Mouse (Mus musculus) stomach, embryonic 15.5 days (tissue): ENCODE data around the gene Defb13. TPM values are rescaled to one million over a fixed set of nuclear protein-coding genes. Genes with fewer than 3 reads are reported as not detected.
"Not testable (repeated sequence)": the region's sequence is repeated elsewhere in the genome, so short reads cannot be mapped to it uniquely, and the experiment has no call there.

Experiments
- ATAC-seq: fragments of 200-750 bp; cut with Nextera tagmentation; 2 replicates; pipeline ENCODE4 v1.8.0; 2017; ENCODE audit warnings: low read depth, moderate number of reproducible peaks, moderate TSS enrichment; ENCODE audit not compliant: insufficient read depth, low FRiP score
- H3K27ac ChIP-seq: fragments of 300-500 bp; sonication (generic); 2 replicates; pipeline ENCODE4 v1.5.1; 2015; ENCODE audit warnings: mild to moderate bottlenecking, inconsistent platforms
- H3K27me3 ChIP-seq: fragments of 300-500 bp; sonication (generic); replicated peaks from 2 replicates; pipeline ENCODE4 v1.6.1; 2015; ENCODE audit warnings: inconsistent platforms
- H3K36me3 ChIP-seq: fragments of 300-500 bp; sonication (generic); 2 replicates; pipeline ENCODE4 v1.6.1; 2015; ENCODE audit warnings: inconsistent platforms
- H3K4me1 ChIP-seq: fragments of 300-500 bp; sonication (generic); 2 replicates; pipeline ENCODE4 v1.6.1; 2015; ENCODE audit warnings: inconsistent platforms
- H3K4me2 ChIP-seq: fragments of 300-500 bp; sonication (generic); 2 replicates; pipeline ENCODE4 v1.6.1; 2015; ENCODE audit warnings: mild to moderate bottlenecking, inconsistent platforms
- H3K4me3 ChIP-seq: fragments of 300-500 bp; sonication (generic); replicated peaks from 2 replicates; pipeline ENCODE4 v1.5.1; 2015; ENCODE audit warnings: inconsistent platforms
- H3K9ac ChIP-seq: fragments of 300-500 bp; sonication (generic); 2 replicates; pipeline ENCODE4 v1.6.1; 2015; ENCODE audit warnings: inconsistent platforms
- H3K9me3 ChIP-seq: fragments of 300-500 bp; sonication (generic); 2 replicates; pipeline ENCODE4 v1.6.1; 2016; ENCODE audit warnings: inconsistent platforms
- WGBS: fragments of 180-500 bp; shearing (Covaris S2); methylation state at CpG from one replicate; pipeline ENCODE4 v1.1.7; 2015; 5-methylcytosine and 5-hydroxymethylcytosine counted together
- polyA plus RNA-seq: library from polyadenylated mRNA; unstranded; fragments of >200 nt; fragmentation: Nextera tagmentation; extraction: Ambion mirVana; gene quantifications from 2 replicates; pipeline ENCODE4 v1.2.1, GENCODE M21; 2015

Gene Defb13
- polyA plus RNA-seq = not detected in 2 replicates

DNA sequence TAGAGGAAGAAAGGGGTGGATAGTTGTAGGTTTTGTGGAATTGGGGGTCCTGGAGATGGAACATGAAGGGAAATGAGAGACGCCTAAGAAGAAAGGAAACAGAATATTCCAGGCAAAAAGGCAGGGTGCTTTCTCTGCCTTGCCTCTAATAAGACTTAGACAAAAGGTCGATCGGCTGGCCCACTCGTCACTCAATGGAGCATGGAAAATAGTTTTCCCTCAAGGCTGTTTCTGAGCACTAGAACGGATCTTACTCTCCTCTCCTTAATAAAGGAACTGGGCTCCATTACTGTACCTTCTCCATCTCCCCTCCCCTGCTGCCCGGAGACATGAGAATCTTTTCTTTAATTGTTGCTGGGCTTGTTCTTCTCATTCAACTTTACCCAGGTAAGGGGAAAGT, at the start of gene Defb13:
Gene Defb13 (plus strand): TSS at position 301 of the 400 bp plus-strand sequence.
- ATAC-seq = no peak
- Histone ChIP-seq H3K4me2 (no peak within 1 kb of the TSS), H3K9me3 (no peaks in the 10 kb centered on the region), H3K9ac (no peak within 1 kb of the TSS), H3K27ac (no peak within 1 kb of the TSS), H3K27me3 (no peaks in the 10 kb centered on the region), H3K4me1 (no peaks in the 10 kb centered on the region), H3K4me3 (no peak within 1 kb of the TSS), H3K36me3 (no peaks in the 10 kb centered on the region)
- 82% methylated on average over 6 of the region's 6 CpGs for WGBS

DNA sequence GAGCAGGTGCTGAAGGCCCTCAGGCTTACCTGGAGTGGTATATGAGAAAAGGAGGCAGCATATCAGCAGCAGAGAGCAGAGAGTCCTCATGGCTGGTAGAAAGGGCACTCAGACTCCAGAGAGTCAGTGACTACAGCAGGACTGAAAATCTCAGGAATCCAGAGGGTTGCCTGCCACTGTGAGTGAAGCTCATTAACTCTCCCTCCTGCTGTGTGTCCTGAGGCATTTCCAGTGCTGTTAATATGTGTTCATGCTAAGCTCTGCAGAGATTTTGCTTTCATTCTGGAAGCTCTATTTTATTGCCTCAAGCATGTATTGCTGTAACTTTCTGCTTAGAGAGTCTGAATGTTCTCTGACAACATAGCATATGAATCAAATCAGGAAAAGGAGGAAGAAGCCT, 40.3 kb upstream of the Defb13 start, which contains the start of gene Defb11:
Gene Defb11 (minus strand): TSS at position 123 of the 400 bp plus-strand sequence.
- ATAC-seq, H3K27ac ChIP-seq, H3K4me1 ChIP-seq, H3K9ac ChIP-seq, H3K36me3 ChIP-seq, H3K9me3 ChIP-seq, H3K4me3 ChIP-seq, H3K27me3 ChIP-seq, H3K4me2 ChIP-seq: not testable (repeated sequence)

DNA sequence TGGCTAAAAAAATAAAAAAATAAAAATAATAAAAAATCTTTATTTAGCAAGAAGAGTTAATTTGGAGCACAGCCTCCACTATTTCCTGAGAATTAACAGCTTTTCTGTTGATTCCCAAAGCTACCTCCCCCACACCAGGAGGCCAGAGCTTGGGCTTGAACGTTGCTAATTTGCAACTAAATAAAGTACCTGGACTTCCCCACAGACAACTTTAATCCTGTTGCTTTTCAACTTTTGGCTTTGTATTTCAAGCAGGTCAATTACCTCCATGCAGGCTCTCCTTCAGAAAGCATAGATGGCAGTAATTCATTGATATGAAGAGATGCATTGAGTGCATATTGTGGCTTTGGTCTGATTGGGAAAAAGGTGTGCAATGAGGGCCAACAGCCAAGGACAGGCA, 34.6 kb upstream of the Defb13 start:
- Histone ChIP-seq H3K9ac (no peak overlapping the region), H3K4me2 (no peak overlapping the region), H3K4me3 (no peak overlapping the region), H3K9me3 (no peaks in the 10 kb centered on the region), H3K27ac (no peak overlapping the region), H3K36me3 (no peaks in the 10 kb centered on the region), H3K27me3 (no peaks in the 10 kb centered on the region), H3K4me1 (no peaks in the 10 kb centered on the region)
- no peak for ATAC-seq
- WGBS = 12% methylated on average over 1 of the region's 1 CpGs

DNA sequence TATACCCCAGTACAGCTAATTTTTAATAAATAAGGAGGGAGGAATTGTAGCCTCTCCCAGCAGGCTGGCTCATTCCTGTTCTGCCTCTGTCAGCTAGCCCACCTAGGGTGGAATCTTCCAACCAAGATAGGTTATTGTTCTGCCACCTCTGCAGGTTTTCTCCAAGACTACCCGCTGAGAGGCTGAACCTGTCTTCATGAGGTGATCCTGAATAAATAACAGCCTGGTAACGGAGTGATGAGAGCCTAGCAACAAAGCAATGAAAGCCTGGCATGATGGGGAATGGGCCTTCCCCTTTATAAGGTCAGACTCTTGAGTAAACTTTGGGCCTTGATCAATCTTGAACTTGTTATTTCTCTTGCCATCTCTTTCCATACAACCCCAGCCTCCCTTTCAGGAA, 34.0 kb upstream of the Defb13 start:
- 24% methylated on average over 2 of the region's 2 CpGs for WGBS
- Histone ChIP-seq H3K9me3 (no peaks in the 10 kb centered on the region), H3K4me2 (no peak overlapping the region), H3K4me3 (no peak overlapping the region), H3K4me1 (no peaks in the 10 kb centered on the region), H3K9ac (no peak overlapping the region), H3K27me3 (no peaks in the 10 kb centered on the region), H3K36me3 (no peaks in the 10 kb centered on the region), H3K27ac (no peak overlapping the region)
- no peak for ATAC-seq

DNA sequence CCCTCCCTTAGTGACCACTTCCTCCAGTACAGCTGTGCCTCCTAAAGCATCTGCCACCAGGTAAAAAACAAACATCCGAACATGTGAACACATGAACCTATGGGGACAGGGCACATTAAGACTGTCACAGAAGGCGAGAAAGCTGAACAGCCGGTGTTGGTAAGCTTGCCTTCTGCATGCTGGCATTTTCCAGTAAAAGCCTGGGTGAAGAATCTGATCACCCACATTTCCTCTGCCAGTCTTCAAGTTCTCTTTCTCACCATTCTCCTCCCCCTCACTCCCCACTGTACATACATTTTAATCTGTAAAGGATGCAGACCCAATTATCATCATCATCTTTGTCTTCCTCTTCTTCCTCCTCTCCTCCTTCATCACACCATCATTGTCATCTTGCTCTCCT, 30.9 kb upstream of the Defb13 start:
- Histone ChIP-seq H3K4me2 (no peak overlapping the region), H3K9ac (no peak overlapping the region), H3K27me3 (no peaks in the 10 kb centered on the region), H3K36me3 (no peaks in the 10 kb centered on the region), H3K4me1 (no peaks in the 10 kb centered on the region), H3K27ac (no peak overlapping the region), H3K9me3 (no peaks in the 10 kb centered on the region), H3K4me3 (no peak overlapping the region)
- 82% methylated on average over 3 of the region's 3 CpGs for WGBS
- no peak for ATAC-seq

DNA sequence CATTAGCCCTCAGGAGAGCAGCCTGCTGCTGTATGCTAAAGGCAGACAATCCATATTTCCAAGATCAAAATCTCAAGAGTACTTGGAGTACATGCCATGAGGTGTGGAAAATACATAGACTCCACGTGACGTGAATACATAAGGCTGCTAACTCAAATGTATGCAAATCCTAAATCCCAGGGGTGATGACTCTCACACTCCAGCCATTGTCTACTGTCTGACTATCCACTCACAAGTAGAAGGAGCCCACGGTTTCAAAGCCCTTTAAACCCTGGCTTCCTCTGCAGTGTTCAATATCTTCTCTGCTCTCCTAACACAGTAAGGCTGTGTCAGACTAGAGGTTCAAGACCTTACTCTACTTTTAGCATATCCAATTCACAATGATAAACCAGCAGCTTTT, 15.8 kb upstream of the Defb13 start:
- not testable (repeated sequence) for H3K27me3 ChIP-seq, H3K4me3 ChIP-seq, H3K4me2 ChIP-seq, H3K9ac ChIP-seq, H3K27ac ChIP-seq, ATAC-seq, H3K4me1 ChIP-seq, H3K9me3 ChIP-seq, H3K36me3 ChIP-seq
- WGBS = 74% methylated on average over 3 of the region's 3 CpGs

DNA sequence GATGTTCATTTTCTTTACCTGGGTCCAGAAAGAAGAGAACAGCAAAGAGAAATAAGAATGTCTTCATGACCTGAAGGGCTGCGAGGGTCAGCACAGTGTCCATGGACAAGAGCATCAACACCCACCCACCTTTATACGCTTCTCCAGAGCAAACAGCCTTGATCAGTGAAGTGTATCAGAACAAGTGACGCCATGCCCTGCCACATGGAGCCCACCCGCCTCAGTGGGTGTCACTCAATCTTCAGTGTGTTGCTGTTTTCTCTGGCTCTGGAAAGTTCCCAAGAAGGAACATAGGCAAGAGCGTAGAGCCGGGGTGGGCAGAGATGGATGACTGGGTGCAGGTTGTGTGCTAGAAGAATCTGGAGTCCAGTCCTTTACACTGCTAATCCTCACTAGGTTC, 14.0 kb upstream of the Defb13 start, which contains the start of gene Defb15:
Gene Defb15 (minus strand): TSS at position 101 of the 400 bp plus-strand sequence.
- no peaks in the 10 kb centered on the region for H3K4me1 ChIP-seq
- H3K27me3 ChIP-seq = no peaks in the 10 kb centered on the region
- H3K4me2 ChIP-seq = no peak within 1 kb of the TSS
- WGBS = 90% methylated on average over 6 of the region's 6 CpGs
- ATAC-seq = no peak
- no peak within 1 kb of the TSS for H3K27ac ChIP-seq
- H3K9me3 ChIP-seq = no peaks in the 10 kb centered on the region
- no peaks in the 10 kb centered on the region for H3K36me3 ChIP-seq
- H3K4me3 ChIP-seq = no peak within 1 kb of the TSS
- no peak within 1 kb of the TSS for H3K9ac ChIP-seq

DNA sequence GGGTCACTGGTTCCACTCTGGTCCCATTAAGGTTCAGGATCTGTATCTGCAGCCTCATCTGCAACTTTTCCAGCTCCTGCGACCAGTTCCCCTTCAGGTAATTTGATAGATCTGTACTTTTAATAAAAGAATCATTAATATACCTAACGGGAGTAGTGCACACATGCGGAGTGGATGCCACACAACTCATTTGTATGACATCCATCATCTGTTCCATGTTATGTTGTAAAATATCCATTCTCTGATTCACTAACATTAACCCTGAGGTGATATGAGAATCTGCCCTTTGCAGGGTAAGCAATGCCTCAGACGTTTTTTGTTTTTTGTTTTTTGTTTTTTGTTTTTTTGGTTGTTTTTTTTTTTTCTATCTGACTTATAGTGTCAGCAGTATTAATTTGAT, 8.5 kb upstream of the Defb13 start, which contains the start of gene Defb35:
Gene Defb35 (plus strand): TSS at position 301 of the 400 bp plus-strand sequence.
- not testable (repeated sequence) for H3K27ac ChIP-seq, H3K4me3 ChIP-seq, H3K4me1 ChIP-seq, H3K4me2 ChIP-seq, H3K9ac ChIP-seq, H3K9me3 ChIP-seq, ATAC-seq, H3K36me3 ChIP-seq, H3K27me3 ChIP-seq
- 78% methylated on average over 4 of the region's 4 CpGs for WGBS

DNA sequence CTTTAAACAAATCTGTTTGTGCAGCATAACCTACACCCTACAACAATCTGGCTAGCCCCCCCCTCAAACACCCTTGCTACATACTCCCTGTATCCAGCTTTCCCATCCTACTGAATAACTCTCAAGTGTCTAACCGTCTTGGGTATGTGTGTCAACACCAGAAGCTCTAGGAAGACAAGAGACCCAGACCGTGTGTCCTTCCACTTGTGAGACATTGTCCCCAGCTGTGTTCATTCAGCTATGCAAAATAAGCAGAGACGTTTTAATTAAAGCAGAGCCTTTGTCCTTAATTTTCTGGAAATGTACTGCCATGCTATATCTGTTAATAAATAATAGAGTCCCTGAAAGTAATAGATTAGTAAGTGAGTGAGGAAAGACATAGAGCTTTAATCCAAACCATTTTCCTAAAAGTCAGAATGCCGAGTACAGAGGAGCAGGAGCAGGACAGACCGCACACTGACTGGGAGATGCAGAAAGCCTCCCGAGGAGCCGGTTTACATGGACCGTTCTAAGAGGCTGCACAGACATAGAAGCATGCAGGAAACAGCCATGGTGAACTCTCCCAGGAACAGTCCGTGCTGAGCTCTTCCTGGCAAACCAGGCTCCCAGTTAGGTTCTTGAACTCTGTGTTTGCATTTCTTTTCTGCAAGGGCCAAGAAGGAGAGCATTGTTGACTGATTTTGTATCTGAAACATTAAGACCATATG, 902 bp downstream of the Defb13 start:
- Histone ChIP-seq H3K9me3 (no peaks in the 10 kb centered on the region), H3K4me2 (no peak overlapping the region), H3K4me1 (no peaks in the 10 kb centered on the region), H3K4me3 (no peak overlapping the region), H3K36me3 (no peaks in the 10 kb centered on the region), H3K27me3 (no peaks in the 10 kb centered on the region), H3K9ac (no peak overlapping the region), H3K27ac (no peak overlapping the region)
- ATAC-seq = no peak
- WGBS = 67% methylated on average over 9 of the region's 9 CpGs

DNA sequence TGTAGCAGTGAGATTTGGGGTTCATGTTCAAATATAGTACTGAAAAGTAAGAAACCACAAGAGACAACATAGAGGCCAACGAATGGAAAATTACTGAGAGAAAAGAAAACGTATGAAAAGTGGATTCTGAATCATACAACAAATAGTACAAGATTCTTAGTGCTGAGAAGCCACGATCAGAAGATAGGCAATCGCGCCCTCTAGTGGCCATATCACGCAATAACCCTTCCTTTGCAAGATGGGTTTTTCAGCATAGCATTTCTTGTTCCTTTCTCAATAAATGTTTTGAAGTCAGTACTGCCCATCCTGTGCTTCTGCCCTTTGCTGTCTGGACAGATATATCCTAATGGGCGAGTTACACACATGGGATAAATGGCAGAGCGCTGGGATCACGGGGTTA, 8.8 kb downstream of the Defb13 start:
- WGBS = 7% methylated on average over 9 of the region's 9 CpGs
- Histone ChIP-seq H3K4me3 (no peak overlapping the region), H3K4me1 (no peaks in the 10 kb centered on the region)

DNA sequence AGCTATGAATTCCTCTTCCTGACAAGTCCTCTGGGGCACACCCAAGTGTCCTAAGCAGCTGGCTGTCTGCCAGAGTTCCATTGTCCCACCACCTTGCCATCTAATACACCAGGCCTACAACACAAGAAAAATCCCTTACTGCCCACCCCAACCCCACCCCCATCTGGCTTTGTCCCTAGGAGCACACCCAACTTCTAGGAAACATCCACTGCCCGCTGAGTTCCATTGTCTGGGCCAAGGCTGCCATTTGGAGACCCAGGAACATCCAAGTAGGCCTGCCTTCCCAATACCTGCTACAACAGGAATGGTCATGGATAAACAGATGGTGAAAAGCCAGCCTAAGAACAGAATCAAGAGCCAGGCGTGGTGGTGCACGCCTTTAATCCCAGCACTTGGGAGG, 9.8 kb downstream of the Defb13 start:
- ATAC-seq = no peak
- Histone ChIP-seq H3K4me1 (no peaks in the 10 kb centered on the region), H3K36me3 (no peaks in the 10 kb centered on the region), H3K27ac (no peak overlapping the region), H3K27me3 (no peaks in the 10 kb centered on the region), H3K4me2 (no peak overlapping the region), H3K9ac (no peak overlapping the region), H3K4me3 (no peak overlapping the region), H3K9me3 (no peaks in the 10 kb centered on the region)
- 81% methylated on average over 3 of the region's 3 CpGs for WGBS

More for the DNA sequence above, 8.8 kb downstream of the Defb13 start:
- Histone ChIP-seq H3K36me3 (no peaks in the 10 kb centered on the region), H3K9ac (no peak overlapping the region), H3K27ac (no peak overlapping the region), H3K4me2 (no peak overlapping the region), H3K27me3 (no peaks in the 10 kb centered on the region), H3K9me3 (no peaks in the 10 kb centered on the region)
- no peak for ATAC-seq

DNA sequence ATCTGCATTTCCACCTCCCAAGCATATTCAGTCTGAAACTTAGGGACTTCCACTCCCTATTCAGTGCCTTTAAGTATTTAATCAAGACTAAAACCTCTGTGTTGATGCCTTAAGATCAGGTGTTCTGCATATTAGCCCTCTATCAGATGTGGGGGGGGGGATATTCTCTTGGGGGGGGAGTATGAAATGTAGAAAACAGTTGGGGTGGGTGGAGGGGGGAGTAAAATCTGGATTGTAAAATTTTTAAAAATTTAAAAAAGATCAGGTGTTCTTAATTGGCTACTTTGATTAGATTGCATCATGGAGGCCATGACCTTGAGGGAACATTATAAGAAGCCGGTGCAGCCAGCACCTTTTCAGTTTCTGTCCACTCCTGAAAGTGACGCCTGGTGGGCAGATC, 11.9 kb downstream of the Defb13 start, which contains the start of gene Fam90a1a:
Gene Fam90a1a (plus strand): TSS at position 301 of the 400 bp plus-strand sequence.
- no peaks in the 10 kb centered on the region for H3K9me3 ChIP-seq
- H3K27ac ChIP-seq = no peak within 1 kb of the TSS
- H3K27me3 ChIP-seq = no peaks in the 10 kb centered on the region
- H3K4me1 ChIP-seq = no peaks in the 10 kb centered on the region
- no peak within 1 kb of the TSS for H3K4me2 ChIP-seq
- H3K36me3 ChIP-seq = no peaks in the 10 kb centered on the region
- ATAC-seq = no peak
- H3K4me3 ChIP-seq = no peak within 1 kb of the TSS
- 71% methylated on average over 2 of the region's 2 CpGs for WGBS
- no peak within 1 kb of the TSS for H3K9ac ChIP-seq

DNA sequence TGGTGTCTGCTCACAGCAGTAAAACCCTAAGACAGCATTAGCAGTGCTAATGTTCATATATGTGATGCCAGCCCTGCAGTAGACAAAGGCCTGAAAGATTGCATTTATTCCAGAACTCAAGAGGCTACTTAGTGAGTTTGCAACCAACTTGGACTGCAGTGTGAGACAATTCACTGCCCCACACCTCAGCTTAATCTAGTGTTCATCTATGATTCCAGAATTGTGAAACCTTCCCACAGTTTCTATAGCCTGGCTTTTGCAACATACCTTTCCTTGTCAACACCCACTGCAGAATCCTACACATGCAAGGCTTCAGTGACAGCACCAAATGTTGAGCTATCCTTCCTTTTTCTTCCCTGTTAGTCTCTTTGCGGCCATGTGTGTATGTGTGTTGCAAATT, 20.1 kb downstream of the Defb13 start:
- ATAC-seq = no peak
- 69% methylated on average over 1 of the region's 1 CpGs for WGBS

More for the DNA sequence above, 20.1 kb downstream of the Defb13 start:
- Histone ChIP-seq H3K9me3 (no peaks in the 10 kb centered on the region), H3K27ac (no peak overlapping the region), H3K4me3 (no peak overlapping the region), H3K9ac (no peak overlapping the region), H3K27me3 (no peaks in the 10 kb centered on the region), H3K4me2 (no peak overlapping the region), H3K36me3 (no peaks in the 10 kb centered on the region), H3K4me1 (no peaks in the 10 kb centered on the region)
